Mouse (Mus musculus) heart, postnatal 0 days (tissue): Measurements from ENCODE around the gene Vwa3a.

ENCODE experiments used
- CTCF ChIP-seq: IDR thresholded peaks from 2 replicates; pipeline ENCODE4 v1.5.1; 2016; ENCODE audit warnings: antibody characterized with exemption, control low read depth, low read depth
- EP300 ChIP-seq: IDR thresholded peaks from 2 replicates; pipeline ENCODE4 v1.6.1; 2016; ENCODE audit warnings: antibody characterized with exemption, low read depth

- TF ChIP-seq CTCF = no peak
- TF ChIP-seq EP300 = no peak
These were observed 80.3 kb downstream of the Vwa3a start for GRCm38 (mm10) chr7:120819386-120819785.
